Mouse (Mus musculus): Measurements from ENCODE around the gene Nfix. TPM values are rescaled to one million over a fixed set of nuclear protein-coding genes. Genes with fewer than 3 reads are reported as not detected.

Gene Nfix
- polyA plus RNA-seq, 1 experiment from 2014 or later = 413 TPM

GRCm38 (mm10) chr8:84773833-84774232, 26.3 kb downstream of the Nfix start:
- peak overlapping the region; percentile 81 for H3K9ac ChIP-seq (replicated peaks)
- H3K27me3 ChIP-seq = peaks cover 4% of the 10 kb centered on the region; the same call in 1 of the 2 replicates
- ATAC-seq (replicated peaks) = peak; percentile 92
- peak overlapping the region; percentile 97 for H3K27ac ChIP-seq (replicated peaks)
- WGBS = under 1% methylated on average over 16 of the region's 19 CpGs
- no peaks in the 10 kb centered on the region for H3K36me3 ChIP-seq
- H3K4me2 ChIP-seq (replicated peaks) = peak overlapping the region; percentile 70
- peaks cover 78% of the 10 kb centered on the region for H3K4me1 ChIP-seq
- peak overlapping the region; percentile 43 for H3K4me3 ChIP-seq
- no peaks in the 10 kb centered on the region for H3K9me3 ChIP-seq

GRCm38 (mm10) chr8:84773304-84773703, 26.8 kb downstream of the Nfix start:
- Histone ChIP-seq H3K4me1 (peaks cover 78% of the 10 kb centered on the region), H3K4me2 (replicated peaks) (peak overlapping the region; percentile 70), H3K9ac (replicated peaks) (peak overlapping the region; percentile 81), H3K27ac (replicated peaks) (peak overlapping the region; percentile 97), H3K9me3 (no peaks in the 10 kb centered on the region), H3K27me3 (no peaks in the 10 kb centered on the region; the same call in 1 of the 2 replicates), H3K36me3 (no peaks in the 10 kb centered on the region), H3K4me3 (peak overlapping the region; percentile 43)
- WGBS = 3% methylated on average over 9 of the region's 9 CpGs
- peak; percentile 38 for ATAC-seq (replicated peaks)

- Histone ChIP-seq H3K9me3 (no peaks in the 10 kb centered on the region), H3K36me3 (no peaks in the 10 kb centered on the region), H3K4me1 (peaks cover 74% of the 10 kb centered on the region), H3K4me2 (replicated peaks) (peak overlapping the region; percentile 70), H3K27me3 (no peaks in the 10 kb centered on the region; the same call in 1 of the 2 replicates), H3K27ac (replicated peaks) (peak overlapping the region; percentile 97), H3K4me3 (peak overlapping the region; percentile 43), H3K9ac (replicated peaks) (peak overlapping the region; percentile 81)
- 12% methylated on average over 2 of the region's 3 CpGs for WGBS
- no peak for ATAC-seq (replicated peaks)
Measured at GRCm38 (mm10) chr8:84772628-84773027, 27.5 kb downstream of the Nfix start.

GRCm38 (mm10) chr8:84771941-84772378, 28.2 kb downstream of the Nfix start:
- ATAC-seq (replicated peaks) = no peak
- H3K9ac ChIP-seq (replicated peaks) = peak overlapping the region; percentile 81
- peak overlapping the region; percentile 43 for H3K4me3 ChIP-seq
- peak overlapping the region; percentile 97 for H3K27ac ChIP-seq (replicated peaks)
- no peaks in the 10 kb centered on the region; the same call in 1 of the 2 replicates for H3K27me3 ChIP-seq
- 8% methylated on average over 34 of the region's 34 CpGs for WGBS
- H3K36me3 ChIP-seq = no peaks in the 10 kb centered on the region
- peak overlapping the region; percentile 70 for H3K4me2 ChIP-seq (replicated peaks)
- peaks cover 71% of the 10 kb centered on the region for H3K4me1 ChIP-seq
- H3K9me3 ChIP-seq = no peaks in the 10 kb centered on the region

- 32% methylated on average over 5 of the region's 5 CpGs for WGBS
- Histone ChIP-seq H3K4me1 (peaks cover 72% of the 10 kb centered on the region), H3K36me3 (no peaks in the 10 kb centered on the region), H3K9ac (replicated peaks) (peak overlapping the region; percentile 81), H3K4me2 (replicated peaks) (peak overlapping the region; percentile 70), H3K4me3 (peak overlapping the region; percentile 43), H3K27ac (replicated peaks) (peak overlapping the region; percentile 97), H3K27me3 (no peaks in the 10 kb centered on the region; the same call in 1 of the 2 replicates), H3K9me3 (no peaks in the 10 kb centered on the region)
- ATAC-seq (replicated peaks) = no peak
Measured at GRCm38 (mm10) chr8:84771000-84771687, 29.0 kb downstream of the Nfix start.

- H3K9ac ChIP-seq (replicated peaks) = peak overlapping the region; percentile 81
- H3K27ac ChIP-seq (replicated peaks) = peak overlapping the region; percentile 97
- H3K4me2 ChIP-seq (replicated peaks) = peak overlapping the region; percentile 70
- no peaks in the 10 kb centered on the region for H3K36me3 ChIP-seq
- WGBS = 18% methylated on average over 12 of the region's 12 CpGs
- no peak for ATAC-seq (replicated peaks)
- peak overlapping the region; percentile 43 for H3K4me3 ChIP-seq
- H3K9me3 ChIP-seq = no peaks in the 10 kb centered on the region
- H3K4me1 ChIP-seq = peaks cover 72% of the 10 kb centered on the region
- H3K27me3 ChIP-seq = no peaks in the 10 kb centered on the region; the same call in 1 of the 2 replicates
Measured at GRCm38 (mm10) chr8:84770100-84770953, 29.8 kb downstream of the Nfix start.

- no peak for ATAC-seq (replicated peaks)
- Histone ChIP-seq H3K36me3 (no peaks in the 10 kb centered on the region), H3K4me1 (peaks cover 73% of the 10 kb centered on the region), H3K27ac (replicated peaks) (peak overlapping the region; percentile 97), H3K9me3 (no peaks in the 10 kb centered on the region), H3K4me2 (replicated peaks) (peak overlapping the region; percentile 70), H3K27me3 (no peaks in the 10 kb centered on the region), H3K9ac (replicated peaks) (peak overlapping the region; percentile 81), H3K4me3 (peak overlapping the region; percentile 43)
- WGBS = 57% methylated on average over 8 of the region's 8 CpGs
Measured at GRCm38 (mm10) chr8:84769324-84769723, 30.8 kb downstream of the Nfix start.

GRCm38 (mm10) chr8:84768343-84769095, 31.6 kb downstream of the Nfix start:
- no peaks in the 10 kb centered on the region for H3K36me3 ChIP-seq
- H3K27me3 ChIP-seq = no peaks in the 10 kb centered on the region
- peak overlapping the region; percentile 97 for H3K27ac ChIP-seq (replicated peaks)
- peak overlapping the region; percentile 43 for H3K4me3 ChIP-seq
- H3K9ac ChIP-seq (replicated peaks) = peak overlapping the region; percentile 81
- peak overlapping the region; percentile 70 for H3K4me2 ChIP-seq (replicated peaks)
- H3K4me1 ChIP-seq = peaks cover 78% of the 10 kb centered on the region
- H3K9me3 ChIP-seq = no peaks in the 10 kb centered on the region
- no peak for ATAC-seq (replicated peaks)
- WGBS = 81% methylated on average over 14 of the region's 14 CpGs

- Histone ChIP-seq H3K36me3 (no peaks in the 10 kb centered on the region), H3K9ac (replicated peaks) (peak overlapping the region; percentile 81), H3K4me3 (peak overlapping the region; percentile 43), H3K4me2 (replicated peaks) (peak overlapping the region; percentile 70), H3K27me3 (no peaks in the 10 kb centered on the region), H3K4me1 (peaks cover 84% of the 10 kb centered on the region), H3K9me3 (no peaks in the 10 kb centered on the region), H3K27ac (replicated peaks) (peak overlapping the region; percentile 97)
- WGBS = 62% methylated on average over 10 of the region's 10 CpGs
- ATAC-seq (replicated peaks) = no peak
Measured at GRCm38 (mm10) chr8:84767221-84767620, 32.9 kb downstream of the Nfix start.

GRCm38 (mm10) chr8:84766422-84766821, 33.7 kb downstream of the Nfix start:
- H3K9me3 ChIP-seq = no peaks in the 10 kb centered on the region
- peak overlapping the region; percentile 97 for H3K27ac ChIP-seq (replicated peaks)
- H3K27me3 ChIP-seq = no peaks in the 10 kb centered on the region
- 42% methylated on average over 9 of the region's 9 CpGs for WGBS
- H3K4me3 ChIP-seq = peak overlapping the region; percentile 43
- no peaks in the 10 kb centered on the region for H3K36me3 ChIP-seq
- peak overlapping the region; percentile 70 for H3K4me2 ChIP-seq (replicated peaks)
- peaks cover 86% of the 10 kb centered on the region for H3K4me1 ChIP-seq
- no peak for ATAC-seq (replicated peaks)
- peak overlapping the region; percentile 81 for H3K9ac ChIP-seq (replicated peaks)

GRCm38 (mm10) chr8:84765629-84766028, 34.5 kb downstream of the Nfix start:
- Histone ChIP-seq H3K4me3 (peak overlapping the region; percentile 43), H3K27me3 (no peaks in the 10 kb centered on the region), H3K4me1 (peaks cover 90% of the 10 kb centered on the region), H3K4me2 (replicated peaks) (peak overlapping the region; percentile 70), H3K36me3 (no peaks in the 10 kb centered on the region), H3K9ac (replicated peaks) (peak overlapping the region; percentile 81), H3K9me3 (no peaks in the 10 kb centered on the region), H3K27ac (replicated peaks) (peak overlapping the region; percentile 97)
- ATAC-seq (replicated peaks) = no peak
- 4% methylated on average over 10 of the region's 10 CpGs for WGBS
